Mouse (Mus musculus) neural tube, embryonic 14.5 days (tissue): ENCODE results near the gene Gm17783. TPM values are rescaled to one million over a fixed set of nuclear protein-coding genes. Genes with fewer than 3 reads are reported as not detected.
"Not testable (repeated sequence)": the region's sequence is repeated elsewhere in the genome, so short reads cannot be mapped to it uniquely, and the experiment has no call there.

Source experiments
- ATAC-seq: fragments of 200-750 bp; cut with Nextera tagmentation; 2 replicates; pipeline ENCODE4 v1.8.0; 2017; ENCODE audit warnings: low read depth, mild to moderate bottlenecking, moderate TSS enrichment, moderate library complexity
- H3K27ac ChIP-seq: fragments of 300-500 bp; sonication (generic); 2 replicates; pipeline ENCODE4 v1.5.1; 2014; ENCODE audit warnings: low read depth, mild to moderate bottlenecking, control low read depth, low read length, moderate library complexity, mixed read lengths
- H3K27me3 ChIP-seq: fragments of 300-500 bp; sonication (generic); 2 replicates; pipeline ENCODE4 v1.6.1; 2014; ENCODE audit warnings: low read length; ENCODE audit not compliant: control insufficient read depth, insufficient read depth
- H3K36me3 ChIP-seq: fragments of 300-500 bp; sonication (generic); 2 replicates; pipeline ENCODE4 v1.6.1; 2014; ENCODE audit warnings: low read length, mixed read lengths; ENCODE audit not compliant: control insufficient read depth, insufficient read depth
- H3K4me1 ChIP-seq: fragments of 300-500 bp; sonication (generic); 2 replicates; pipeline ENCODE4 v1.6.1; 2014; ENCODE audit warnings: low read length; ENCODE audit not compliant: control insufficient read depth, insufficient read depth
- H3K4me2 ChIP-seq: fragments of 300-500 bp; sonication (generic); 2 replicates; pipeline ENCODE4 v1.6.1; 2014; ENCODE audit warnings: mild to moderate bottlenecking, low read depth, low read length, control low read depth
- H3K4me3 ChIP-seq: fragments of 300-500 bp; sonication (generic); 2 replicates; pipeline ENCODE4 v1.5.1; 2014; ENCODE audit warnings: low read depth, low read length, control low read depth, mixed read lengths
- H3K9ac ChIP-seq: fragments of 300-500 bp; sonication (generic); replicated peaks from 2 replicates; pipeline ENCODE4 v1.6.1; 2014; ENCODE audit warnings: low read depth, mild to moderate bottlenecking, control low read depth, low read length, mixed read lengths
- H3K9me3 ChIP-seq: fragments of 300-500 bp; sonication (generic); 2 replicates; pipeline ENCODE4 v1.6.1; 2016; ENCODE audit warnings: low read length; ENCODE audit not compliant: control insufficient read depth
- WGBS: fragments of 180-500 bp; shearing (Covaris S2); extraction: QIAGEN DNeasy Blood & Tissue Kit; methylation state at CpG from one replicate; pipeline ENCODE4 v1.1.7; 2014; 5-methylcytosine and 5-hydroxymethylcytosine counted together
- polyA plus RNA-seq: library from polyadenylated mRNA; unstranded; fragments of >200 nt; fragmentation: Nextera tagmentation; extraction: Ambion mirVana; gene quantifications from 2 replicates; pipeline ENCODE4 v1.2.1, GENCODE M21; 2014

Gm17783 gene
- polyA plus RNA-seq = not detected in 2 replicates

GRCm38 (mm10) chr16:45531950-45532349 is at the start of gene Gm17783:
Gm17783 (minus strand) TSS chr16:45532050.
- no peak for ATAC-seq
- H3K27ac ChIP-seq = no peak within 1 kb of the TSS
- H3K27me3 ChIP-seq = no peaks in the 10 kb centered on the region
- no peaks in the 10 kb centered on the region for H3K36me3 ChIP-seq
- 82% methylated on average over 4 of the region's 4 CpGs for WGBS
- no peak within 1 kb of the TSS for H3K4me2 ChIP-seq
- H3K9me3 ChIP-seq = no peaks in the 10 kb centered on the region
- H3K4me3 ChIP-seq = no peak within 1 kb of the TSS
- no peaks in the 10 kb centered on the region for H3K4me1 ChIP-seq
- H3K9ac ChIP-seq = no peak within 1 kb of the TSS

GRCm38 (mm10) chr16:45579883-45580282 is 48.0 kb upstream of the Gm17783 start:
- no peak overlapping the region for H3K27ac ChIP-seq
- no peak overlapping the region for H3K9ac ChIP-seq
- no peaks in the 10 kb centered on the region for H3K4me1 ChIP-seq
- H3K4me2 ChIP-seq = no peak overlapping the region
- H3K4me3 ChIP-seq = no peak overlapping the region
- H3K9me3 ChIP-seq = no peaks in the 10 kb centered on the region
- 67% methylated on average over 12 of the region's 12 CpGs for WGBS
- no peak for ATAC-seq
- H3K27me3 ChIP-seq = no peaks in the 10 kb centered on the region
- no peaks in the 10 kb centered on the region for H3K36me3 ChIP-seq

GRCm38 (mm10) chr16:45572307-45572706 is 40.5 kb upstream of the Gm17783 start:
- no peak for ATAC-seq
- no peaks in the 10 kb centered on the region for H3K4me1 ChIP-seq
- H3K27ac ChIP-seq = no peak overlapping the region
- no peaks in the 10 kb centered on the region for H3K9me3 ChIP-seq
- no peak overlapping the region for H3K4me2 ChIP-seq
- H3K4me3 ChIP-seq = no peak overlapping the region
- WGBS = 93% methylated on average over 3 of the region's 3 CpGs
- no peak overlapping the region for H3K9ac ChIP-seq
- H3K36me3 ChIP-seq = no peaks in the 10 kb centered on the region
- no peaks in the 10 kb centered on the region for H3K27me3 ChIP-seq

GRCm38 (mm10) chr16:45561747-45562146 is 29.9 kb upstream of the Gm17783 start:
- no peaks in the 10 kb centered on the region for H3K9me3 ChIP-seq
- no peak for ATAC-seq
- no peak overlapping the region for H3K9ac ChIP-seq
- no peak overlapping the region for H3K4me3 ChIP-seq
- no peaks in the 10 kb centered on the region for H3K36me3 ChIP-seq
- no peaks in the 10 kb centered on the region for H3K27me3 ChIP-seq
- H3K4me1 ChIP-seq = no peaks in the 10 kb centered on the region
- H3K27ac ChIP-seq = no peak overlapping the region
- WGBS = 79% methylated on average over 3 of the region's 3 CpGs
- no peak overlapping the region for H3K4me2 ChIP-seq

GRCm38 (mm10) chr16:45551579-45551978 is 19.7 kb upstream of the Gm17783 start:
- Histone ChIP-seq H3K27ac (no peak overlapping the region), H3K4me2 (no peak overlapping the region), H3K36me3 (no peaks in the 10 kb centered on the region), H3K27me3 (no peaks in the 10 kb centered on the region), H3K9ac (no peak overlapping the region), H3K4me3 (no peak overlapping the region), H3K9me3 (no peaks in the 10 kb centered on the region), H3K4me1 (no peaks in the 10 kb centered on the region)
- ATAC-seq = no peak
- 89% methylated on average over 2 of the region's 2 CpGs for WGBS

- no peaks in the 10 kb centered on the region for H3K36me3 ChIP-seq
- no peak overlapping the region for H3K27ac ChIP-seq
- no peaks in the 10 kb centered on the region for H3K27me3 ChIP-seq
- no peak overlapping the region for H3K4me3 ChIP-seq
- no peak overlapping the region for H3K9ac ChIP-seq
- H3K9me3 ChIP-seq = no peaks in the 10 kb centered on the region
- no peak for ATAC-seq
- no peaks in the 10 kb centered on the region for H3K4me1 ChIP-seq
- H3K4me2 ChIP-seq = no peak overlapping the region
These were observed 16.1 kb upstream of the Gm17783 start for GRCm38 (mm10) chr16:45547982-45548381.

- H3K4me1 ChIP-seq = no peaks in the 10 kb centered on the region
- 78% methylated on average over 3 of the region's 3 CpGs for WGBS
- no peak overlapping the region for H3K4me3 ChIP-seq
- no peak overlapping the region for H3K9ac ChIP-seq
- H3K36me3 ChIP-seq = no peaks in the 10 kb centered on the region
- H3K27ac ChIP-seq = no peak overlapping the region
- no peak overlapping the region for H3K4me2 ChIP-seq
- ATAC-seq = no peak
- no peaks in the 10 kb centered on the region for H3K27me3 ChIP-seq
- H3K9me3 ChIP-seq = no peaks in the 10 kb centered on the region
These were observed 12.5 kb upstream of the Gm17783 start for GRCm38 (mm10) chr16:45544341-45544740.

- no peaks in the 10 kb centered on the region for H3K4me1 ChIP-seq
- no peaks in the 10 kb centered on the region for H3K36me3 ChIP-seq
- H3K27me3 ChIP-seq = no peaks in the 10 kb centered on the region
- no peaks in the 10 kb centered on the region for H3K9me3 ChIP-seq
- H3K9ac ChIP-seq = no peak overlapping the region
- ATAC-seq = no peak
- H3K27ac ChIP-seq = no peak overlapping the region
- no peak overlapping the region for H3K4me2 ChIP-seq
- H3K4me3 ChIP-seq = no peak overlapping the region
These were observed 10.3 kb upstream of the Gm17783 start for GRCm38 (mm10) chr16:45542108-45542507.

GRCm38 (mm10) chr16:45538342-45538741 is 6.5 kb upstream of the Gm17783 start:
- WGBS = 86% methylated on average over 1 of the region's 1 CpGs
- H3K9ac ChIP-seq, H3K27me3 ChIP-seq, H3K27ac ChIP-seq, H3K4me1 ChIP-seq, H3K4me3 ChIP-seq, ATAC-seq, H3K9me3 ChIP-seq, H3K36me3 ChIP-seq, H3K4me2 ChIP-seq: not testable (repeated sequence)

- WGBS = 96% methylated on average over 5 of the region's 5 CpGs
- Histone ChIP-seq H3K4me1 (no peaks in the 10 kb centered on the region), H3K27ac (no peak within 1 kb of the TSS), H3K36me3 (no peaks in the 10 kb centered on the region), H3K4me2 (no peak within 1 kb of the TSS), H3K9me3 (no peaks in the 10 kb centered on the region), H3K27me3 (no peaks in the 10 kb centered on the region), H3K9ac (no peak within 1 kb of the TSS), H3K4me3 (no peak within 1 kb of the TSS)
- ATAC-seq = no peak
These were observed 3.2 kb upstream of the Gm17783 start, which contains the start of gene Slc9c1 for GRCm38 (mm10) chr16:45535009-45535408. Slc9c1 (plus strand) TSS chr16:45535309.
